ENCODE assay signal across 11 mouse cellular contexts in genomic region chr2:19300345-19301089, GRCm38 (mm10).
A peak's percentile ranks its signal among the peaks of the same experiment; 100 is the strongest.
DNase-seq lines count a peak whose midpoint lies in the region; ATAC-seq and TF ChIP-seq lines count a peak whose summit lies in the region.
"Had no signal": no experiment of that assay in that cellular context is flagged by ENCODE, and none has a peak within 500 bp of the region (broad histone marks: within the 10 kb centered on the region; RNA-seq: fewer than 3 reads in every experiment).

No protein-coding gene starts in this region.

- no peak overlapping the region for H3K9ac ChIP-seq in heart, adult 2 months (ENCODE audit: low read depth, low read length)
- H3K9ac ChIP-seq: limb, embryonic 13.5 days had no signal

- H3K4me1 ChIP-seq in heart, adult 2 months (ENCODE audit: control insufficient read depth, insufficient read depth, low read length), result no peaks in the 10 kb centered on the region
- H3K4me1 ChIP-seq in olfactory bulb, adult 2 months (ENCODE audit: control insufficient read depth, insufficient read depth, low read length), result peaks cover 12% of the 10 kb centered on the region
- H3K4me1 ChIP-seq: limb, embryonic 13.5 days had no signal

- H3K4me3 ChIP-seq in heart, adult 2 months, result no peak overlapping the region
- H3K4me3 ChIP-seq in olfactory bulb, adult 2 months (ENCODE audit: insufficient read depth, low read depth, low read length), result no peak overlapping the region
- H3K4me3 ChIP-seq: layer of hippocampus, adult 2 months; limb, embryonic 13.5 days had no signal

- no peaks in the 10 kb centered on the region for H3K27me3 ChIP-seq in heart, adult 2 months (ENCODE audit: control insufficient read depth, insufficient read depth, low read length)
- H3K27me3 ChIP-seq: limb, embryonic 13.5 days had no signal

- TF ChIP-seq EP300 in heart, adult 2 months (IDR thresholded peaks at IDR 0.05; ENCODE audit: insufficient read depth, low read depth, low read length), result no peak

- no peak for TF ChIP-seq CTCF in heart, adult 2 months (IDR thresholded peaks at IDR 0.05)
- TF ChIP-seq CTCF in olfactory bulb, adult 2 months (IDR thresholded peaks at IDR 0.05; ENCODE audit: insufficient read depth, low read depth, low read length), result no peak

- no peak overlapping the region for H3K27ac ChIP-seq in heart, adult 2 months
- peak overlapping the region; percentile 69; the same call in 1 of the 2 replicates for H3K27ac ChIP-seq in olfactory bulb, adult 2 months (ENCODE audit: insufficient read depth, low read depth, low read length)
- H3K27ac ChIP-seq: hindbrain, postnatal 0 days; layer of hippocampus, adult 2 months; limb, embryonic 13.5 days had no signal

- no peaks in the 10 kb centered on the region for H3K79me2 ChIP-seq in heart, adult 2 months (replicated peaks; ENCODE audit: control insufficient read depth, insufficient read depth, low read length)

- ATAC-seq in CD4-positive, CD25-positive, alpha-beta regulatory T cell, adult 4 months, result peak; percentile 72
- ATAC-seq in inflammation-experienced regulatory T-cells, adult 6 months, result peak; percentile 71
- ATAC-seq: hindbrain, postnatal 0 days had no signal

- intact Hi-C loops in heart, adult 2 months (cut with DNase I), result no loop called here
- intact Hi-C loops in left cerebral cortex, postnatal 4 days (cut with DNase I), result no loop called here
- intact Hi-C loops in heart, postnatal 36 days (cut with DNase I), result no loop called here

- no peak for TF ChIP-seq POLR2A in heart, adult 2 months (IDR thresholded peaks at IDR 0.05; ENCODE audit: insufficient read depth, low read depth, low read length)
- no peak for TF ChIP-seq POLR2A in olfactory bulb, adult 2 months (IDR thresholded peaks at IDR 0.05; ENCODE audit: insufficient read depth, low read depth, low read length)

- H3K36me3 ChIP-seq in heart, adult 2 months (ENCODE audit: control insufficient read depth, insufficient read depth, low read length), result no peaks in the 10 kb centered on the region
- H3K36me3 ChIP-seq: limb, embryonic 13.5 days had no signal

- 66% methylated on average over 9 of the region's 9 CpGs for WGBS in heart, adult 2 months
- 48% methylated on average over 9 of the region's 9 CpGs for WGBS in olfactory bulb, adult 2 months

- peak; percentile 24 for DNase-seq in heart, adult 8-10 months (ENCODE audit: low spot score)
- no peak for DNase-seq in heart, adult 2 months
- no peak for DNase-seq in urinary bladder, postnatal 14 days (ENCODE audit: low spot score)
- no peak for DNase-seq in left cerebral cortex, postnatal 4 days
- DNase-seq in heart, postnatal 36 days, result no peak
